Mouse (Mus musculus): ENCODE results near the gene Trpv6. TPM values are rescaled to one million over a fixed set of nuclear protein-coding genes. Genes with fewer than 3 reads are reported as not detected.

Trpv6 gene
- polyA plus RNA-seq, 1 experiment from 2014 or later = 1.5 TPM

- H3K4me2 ChIP-seq = no peak overlapping the region
- ATAC-seq (ENCODE audit: insufficient read depth) = no peak
- no peak for TF ChIP-seq CTCF (IDR thresholded peaks at IDR 0.05; ENCODE audit: low read depth)
- H3K4me3 ChIP-seq (ENCODE audit: low read depth, low read length) = no peak overlapping the region
- H3K9me3 ChIP-seq (ENCODE audit: low read depth, low read length) = no peaks in the 10 kb centered on the region
- no peaks in the 10 kb centered on the region for H3K27me3 ChIP-seq (ENCODE audit: insufficient read depth, low read length)
- no peaks in the 10 kb centered on the region for H3K36me3 ChIP-seq (ENCODE audit: insufficient read depth)
- H3K9ac ChIP-seq = no peak overlapping the region
- no peak for DNase-seq
- H3K4me1 ChIP-seq (ENCODE audit: insufficient read depth) = no peaks in the 10 kb centered on the region
- 50% methylated on average over 1 of the region's 1 CpGs for WGBS
- H3K27ac ChIP-seq (ENCODE audit: low read depth) = no peak overlapping the region
These were observed 8.0 kb downstream of the Trpv6 start for GRCm38 (mm10) chr6:41628180-41628579.

DNA sequence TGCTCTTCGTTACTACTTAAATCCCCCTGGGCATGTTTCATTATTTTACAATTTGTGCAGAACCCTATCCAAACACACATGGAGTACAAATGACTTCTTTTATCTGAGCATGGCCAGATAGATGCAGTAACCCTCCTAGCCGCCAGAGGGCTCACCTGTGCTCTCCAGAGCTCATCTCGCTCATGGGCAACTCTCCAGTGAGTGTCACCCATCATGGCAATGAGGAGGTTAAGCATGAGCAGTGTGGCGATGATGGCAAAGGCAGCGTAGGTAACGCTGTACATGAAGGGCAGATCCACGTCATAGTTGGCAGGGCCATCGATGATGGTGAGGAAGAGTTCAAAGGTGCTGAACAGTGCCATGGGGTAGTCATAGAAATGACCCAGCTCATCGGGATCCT lies 13.5 kb downstream of the Trpv6 start:
- Histone ChIP-seq H3K4me3 (ENCODE audit: low read depth, low read length) (no peak overlapping the region), H3K4me2 (no peak overlapping the region), H3K9me3 (ENCODE audit: low read depth, low read length) (no peaks in the 10 kb centered on the region), H3K4me1 (ENCODE audit: insufficient read depth) (no peaks in the 10 kb centered on the region), H3K27me3 (ENCODE audit: insufficient read depth, low read length) (no peaks in the 10 kb centered on the region), H3K27ac (ENCODE audit: low read depth) (no peak overlapping the region), H3K9ac (no peak overlapping the region), H3K36me3 (ENCODE audit: insufficient read depth) (no peaks in the 10 kb centered on the region)
- no peak for ATAC-seq (ENCODE audit: insufficient read depth)
- 65% methylated on average over 9 of the region's 9 CpGs for whole genome bisulfite sequencing
- peak; percentile 61 for TF ChIP-seq CTCF (IDR thresholded peaks at IDR 0.05; ENCODE audit: low read depth)
- peak; percentile 24 for DNase-seq

DNA sequence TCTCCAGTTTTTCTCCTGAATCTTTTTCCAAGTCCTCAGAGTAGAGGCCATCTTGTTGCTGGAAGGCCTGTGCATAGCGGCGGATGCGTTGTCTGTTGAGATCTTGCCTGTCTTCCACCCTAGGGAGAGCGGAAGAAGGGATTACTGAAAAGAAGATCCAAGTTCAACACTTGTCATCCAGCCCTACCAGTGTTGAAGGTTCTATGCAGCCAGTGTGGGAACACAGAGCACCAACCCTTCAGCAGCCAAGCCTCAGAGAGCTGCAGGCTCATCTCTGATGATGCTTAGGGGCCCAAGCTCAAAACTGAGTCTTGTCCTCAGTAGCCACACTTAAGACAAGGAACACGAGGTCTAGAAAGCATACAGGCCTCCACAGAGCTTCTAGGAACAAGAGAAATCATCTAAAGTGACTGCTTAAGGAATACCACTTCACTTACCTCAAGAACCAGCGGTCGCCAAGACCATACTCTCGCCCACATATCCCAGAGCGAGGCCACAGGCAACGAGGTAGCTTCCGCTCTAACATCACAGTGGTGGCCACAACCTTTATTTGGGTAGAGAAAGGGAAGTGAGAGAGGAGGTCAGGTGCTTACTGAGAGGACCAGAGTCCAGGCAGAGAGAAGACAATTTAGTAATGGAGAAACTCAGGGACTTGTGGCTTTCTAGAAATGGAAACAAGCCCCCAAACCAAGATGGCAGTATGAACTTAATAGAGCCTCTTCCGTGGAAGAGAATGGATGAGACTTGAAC lies 14.8 kb downstream of the Trpv6 start:
- Histone ChIP-seq H3K36me3 (ENCODE audit: insufficient read depth) (no peaks in the 10 kb centered on the region), H3K27me3 (ENCODE audit: insufficient read depth, low read length) (no peaks in the 10 kb centered on the region), H3K4me3 (ENCODE audit: low read depth, low read length) (no peak overlapping the region), H3K27ac (ENCODE audit: low read depth) (no peak overlapping the region), H3K9me3 (ENCODE audit: low read depth, low read length) (no peaks in the 10 kb centered on the region), H3K4me1 (ENCODE audit: insufficient read depth) (no peaks in the 10 kb centered on the region), H3K4me2 (no peak overlapping the region), H3K9ac (no peak overlapping the region)
- no peak for ATAC-seq (ENCODE audit: insufficient read depth)
- no peak for DNase-seq
- no peak for TF ChIP-seq CTCF (IDR thresholded peaks at IDR 0.05; ENCODE audit: low read depth)
- 85% methylated on average over 12 of the region's 12 CpGs for WGBS

GRCm38 (mm10) chr6:41620173-41620798 lies 15.9 kb downstream of the Trpv6 start:
- no peaks in the 10 kb centered on the region for H3K36me3 ChIP-seq (ENCODE audit: insufficient read depth)
- H3K27me3 ChIP-seq (ENCODE audit: insufficient read depth, low read length) = no peaks in the 10 kb centered on the region
- H3K4me3 ChIP-seq (ENCODE audit: low read depth, low read length) = no peak overlapping the region
- H3K9me3 ChIP-seq (ENCODE audit: low read depth, low read length) = no peaks in the 10 kb centered on the region
- 85% methylated on average over 9 of the region's 9 CpGs for WGBS
- no peak overlapping the region for H3K27ac ChIP-seq (ENCODE audit: low read depth)
- no peak overlapping the region for H3K9ac ChIP-seq
- DNase-seq (no peak), ATAC-seq (ENCODE audit: insufficient read depth) (no peak)
- H3K4me2 ChIP-seq = no peak overlapping the region
- no peak for TF ChIP-seq CTCF (IDR thresholded peaks at IDR 0.05; ENCODE audit: low read depth)
- no peaks in the 10 kb centered on the region for H3K4me1 ChIP-seq (ENCODE audit: insufficient read depth)

DNA sequence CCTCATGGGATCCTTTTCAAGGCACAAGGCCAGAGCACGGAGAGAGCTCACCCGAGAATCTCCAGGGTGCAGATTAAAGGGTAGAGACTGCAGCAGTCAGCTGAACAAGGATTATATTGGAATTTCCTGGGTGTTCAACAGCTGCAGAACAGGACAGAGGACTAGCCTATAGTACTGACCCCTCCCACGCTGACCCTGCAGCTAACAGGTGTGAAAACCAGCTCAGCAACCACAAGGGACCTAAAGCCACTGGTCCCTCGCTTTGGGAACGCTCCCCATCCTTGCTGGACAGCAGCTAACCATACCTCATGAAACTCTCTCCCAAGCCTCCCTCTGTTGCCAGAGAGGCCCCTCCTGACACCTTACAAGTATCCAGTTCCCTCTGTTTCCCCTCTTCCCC lies 28.6 kb downstream of the Trpv6 start:
- H3K4me1 ChIP-seq (ENCODE audit: insufficient read depth) = no peaks in the 10 kb centered on the region
- ATAC-seq (ENCODE audit: insufficient read depth) = no peak
- no peaks in the 10 kb centered on the region for H3K36me3 ChIP-seq (ENCODE audit: insufficient read depth)
- no peak overlapping the region for H3K27ac ChIP-seq (ENCODE audit: low read depth)
- no peak overlapping the region for H3K9ac ChIP-seq
- no peak overlapping the region for H3K4me3 ChIP-seq (ENCODE audit: low read depth, low read length)
- H3K4me2 ChIP-seq = no peak overlapping the region
- no peaks in the 10 kb centered on the region for H3K27me3 ChIP-seq (ENCODE audit: insufficient read depth, low read length)
- H3K9me3 ChIP-seq (ENCODE audit: low read depth, low read length) = no peaks in the 10 kb centered on the region
- 64% methylated on average over 5 of the region's 5 CpGs for WGBS
- no peak for DNase-seq
- no peak for TF ChIP-seq CTCF (IDR thresholded peaks at IDR 0.05; ENCODE audit: low read depth)

- no peaks in the 10 kb centered on the region for H3K9me3 ChIP-seq (ENCODE audit: low read depth, low read length)
- H3K4me2 ChIP-seq = peak overlapping the region; percentile 83
- DNase-seq = peak; percentile 19
- no peaks in the 10 kb centered on the region for H3K27me3 ChIP-seq (ENCODE audit: insufficient read depth, low read length)
- H3K4me3 ChIP-seq (ENCODE audit: low read depth, low read length) = peak overlapping the region; percentile 61
- H3K4me1 ChIP-seq (ENCODE audit: insufficient read depth) = no peaks in the 10 kb centered on the region
- H3K9ac ChIP-seq = peak overlapping the region; percentile 68
- no peak for ATAC-seq (ENCODE audit: insufficient read depth)
- H3K27ac ChIP-seq (ENCODE audit: low read depth) = no peak overlapping the region
- no peaks in the 10 kb centered on the region for H3K36me3 ChIP-seq (ENCODE audit: insufficient read depth)
- TF ChIP-seq CTCF (IDR thresholded peaks at IDR 0.05; ENCODE audit: low read depth) = no peak
- 6% methylated on average over 4 of the region's 4 CpGs for WGBS
These were observed 30.0 kb downstream of the Trpv6 start for GRCm38 (mm10) chr6:41606214-41606613.

- Histone ChIP-seq H3K27me3 (ENCODE audit: insufficient read depth, low read length) (no peaks in the 10 kb centered on the region), H3K27ac (ENCODE audit: low read depth) (no peak overlapping the region; the same call in 1 of the 2 replicates), H3K4me3 (ENCODE audit: low read depth, low read length) (peak overlapping the region; percentile 61), H3K4me1 (ENCODE audit: insufficient read depth) (no peaks in the 10 kb centered on the region), H3K9me3 (ENCODE audit: low read depth, low read length) (no peaks in the 10 kb centered on the region), H3K9ac (peak overlapping the region; percentile 68), H3K4me2 (peak overlapping the region; percentile 83), H3K36me3 (ENCODE audit: insufficient read depth) (no peaks in the 10 kb centered on the region)
- ATAC-seq (ENCODE audit: insufficient read depth) (peak; percentile 43), DNase-seq (no peak)
- no peak for TF ChIP-seq CTCF (IDR thresholded peaks at IDR 0.05; ENCODE audit: low read depth)
- 2% methylated on average over 7 of the region's 7 CpGs for WGBS
These were observed 30.5 kb downstream of the Trpv6 start for GRCm38 (mm10) chr6:41605794-41606104.
